Mouse (Mus musculus) cerebellum, adult (tissue): ENCODE measurements around the gene Zfp787.
"Not testable (repeated sequence)": the region's sequence is repeated elsewhere in the genome, so short reads cannot be mapped to it uniquely, and the experiment has no call there.

Experiments
- ATAC-seq: cut with Nextera tagmentation; 2 replicates; pipeline ENCODE4 v1.9.2; 2017; ENCODE audit warnings: mild to moderate bottlenecking, moderate library complexity, mixed read lengths; ENCODE audit not compliant: insufficient number of reproducible peaks, low FRiP score, low TSS enrichment

Zfp787 gene

GRCm38 (mm10) chr7:6155901-6156411 lies at the start of gene Zfp787:
Zfp787 (minus strand) TSS chr7:6155997.
- peak; percentile 92 for ATAC-seq

DNA sequence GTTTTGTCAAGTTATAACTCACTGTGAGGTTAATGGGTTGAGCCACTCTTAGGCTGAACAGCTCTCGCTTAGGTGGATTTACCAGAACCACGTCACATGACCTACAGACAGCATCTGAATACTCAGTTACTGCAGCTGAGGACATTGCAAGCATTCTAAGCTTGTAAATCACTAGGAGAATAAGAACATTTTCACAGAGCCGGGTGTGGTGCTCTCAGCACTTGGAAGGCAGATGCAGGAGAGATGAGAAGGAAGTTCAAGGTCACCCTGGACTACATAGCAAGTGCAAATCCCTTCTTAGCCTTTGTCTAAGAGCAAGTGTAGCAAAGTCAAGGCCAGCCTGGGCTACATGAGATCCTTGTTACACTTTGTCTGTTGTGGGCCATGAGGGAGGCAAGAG lies 48.4 kb upstream of the Zfp787 start:
- no peak for ATAC-seq

DNA sequence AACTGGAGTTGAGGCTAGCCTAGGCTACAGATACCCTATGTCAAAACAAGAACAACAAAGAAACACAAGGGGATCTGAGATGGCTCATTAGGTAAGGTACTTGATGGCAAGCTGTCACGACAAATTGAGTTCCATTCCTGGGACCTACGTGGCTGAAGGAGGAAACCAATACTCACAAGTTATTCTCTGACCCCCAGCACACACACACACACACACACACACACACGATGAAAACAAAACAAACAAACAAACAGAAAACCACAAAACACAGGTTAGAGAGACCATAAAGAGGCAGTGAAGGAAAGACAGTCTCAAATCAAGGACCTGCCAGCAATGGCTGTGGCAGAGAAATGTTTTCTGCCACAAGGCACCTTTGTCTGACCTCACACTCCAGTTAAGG lies 41.0 kb upstream of the Zfp787 start, which contains the start of gene Galp:
Galp (plus strand) TSS at position 301 of the 400 bp plus-strand sequence.
- ATAC-seq, result no peak

- no peak for ATAC-seq
Observed at GRCm38 (mm10) chr7:6195777-6196176, 40.0 kb upstream of the Zfp787 start.

DNA sequence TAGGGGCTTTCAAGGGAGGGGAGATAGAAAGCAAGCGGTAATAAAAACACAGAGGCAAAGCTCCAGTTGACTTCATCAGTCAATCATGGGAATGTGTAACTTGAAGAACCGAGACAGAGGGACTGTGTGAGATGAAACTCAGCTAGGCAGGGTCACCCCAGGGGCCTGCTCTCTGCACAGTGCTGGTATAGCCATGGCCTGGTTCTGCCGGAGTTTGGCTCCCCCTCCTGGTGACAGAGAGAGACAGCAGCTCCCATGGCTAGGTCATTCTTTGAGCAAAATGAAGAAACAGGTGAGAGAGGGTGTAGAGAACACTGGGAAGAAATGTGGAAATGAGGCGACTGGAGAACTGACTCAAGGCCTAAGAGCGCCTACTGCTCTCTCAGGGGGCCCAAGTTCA lies 38.3 kb upstream of the Zfp787 start:
- peak; percentile 74 for ATAC-seq

- ATAC-seq, result no peak
Observed at GRCm38 (mm10) chr7:6191376-6191775, 35.6 kb upstream of the Zfp787 start.

- ATAC-seq, result no peak
Observed at GRCm38 (mm10) chr7:6189542-6189941, 33.7 kb upstream of the Zfp787 start.

GRCm38 (mm10) chr7:6186756-6187155 lies 31.0 kb upstream of the Zfp787 start:
- no peak for ATAC-seq

- no peak for ATAC-seq
Observed at GRCm38 (mm10) chr7:6186176-6186575, 30.4 kb upstream of the Zfp787 start.

- no peak for ATAC-seq
Observed at GRCm38 (mm10) chr7:6185391-6185790, 29.6 kb upstream of the Zfp787 start.

DNA sequence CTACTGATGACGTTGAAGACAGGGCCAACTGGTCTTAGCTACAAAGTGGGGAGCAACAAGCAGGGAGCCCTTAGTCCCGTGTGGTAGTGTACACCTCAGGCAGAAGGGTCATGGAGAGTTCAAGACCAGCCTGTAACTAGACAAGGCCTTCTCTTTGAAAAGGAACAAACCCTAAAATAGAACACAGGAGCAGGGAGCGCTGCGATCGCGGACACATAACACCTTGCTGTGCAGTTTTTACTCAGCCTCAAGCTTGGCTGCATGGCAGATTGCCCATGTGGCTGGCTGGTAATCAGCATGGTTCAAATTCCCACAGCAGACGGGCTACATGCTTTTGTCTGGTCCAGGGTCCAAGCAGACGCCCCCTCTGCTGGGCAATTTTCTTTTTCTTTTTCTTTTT lies 28.7 kb upstream of the Zfp787 start:
- ATAC-seq, result 0 out of 2 replicates have a peak, but pooled peaks have one; percentile 43

DNA sequence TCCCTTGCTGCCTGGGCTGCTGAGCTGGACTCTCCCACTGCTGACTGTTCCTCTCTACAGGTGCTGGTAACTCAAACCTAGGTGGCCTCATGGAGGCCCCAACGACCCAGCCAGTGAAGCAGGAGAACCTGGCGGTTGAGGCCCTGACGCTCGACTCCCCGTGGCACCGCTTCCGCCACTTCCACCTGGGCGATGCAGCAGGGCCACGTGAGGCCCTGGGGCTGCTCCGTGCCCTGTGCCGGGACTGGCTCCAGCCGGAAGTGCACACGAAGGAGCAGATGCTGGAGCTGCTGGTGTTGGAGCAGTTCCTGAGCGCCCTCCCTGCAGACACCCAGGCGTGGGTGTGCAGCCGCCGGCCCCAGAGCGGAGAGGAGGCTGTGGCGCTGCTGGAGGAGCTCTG lies 28.0 kb upstream of the Zfp787 start:
- peak; percentile 84 for ATAC-seq

DNA sequence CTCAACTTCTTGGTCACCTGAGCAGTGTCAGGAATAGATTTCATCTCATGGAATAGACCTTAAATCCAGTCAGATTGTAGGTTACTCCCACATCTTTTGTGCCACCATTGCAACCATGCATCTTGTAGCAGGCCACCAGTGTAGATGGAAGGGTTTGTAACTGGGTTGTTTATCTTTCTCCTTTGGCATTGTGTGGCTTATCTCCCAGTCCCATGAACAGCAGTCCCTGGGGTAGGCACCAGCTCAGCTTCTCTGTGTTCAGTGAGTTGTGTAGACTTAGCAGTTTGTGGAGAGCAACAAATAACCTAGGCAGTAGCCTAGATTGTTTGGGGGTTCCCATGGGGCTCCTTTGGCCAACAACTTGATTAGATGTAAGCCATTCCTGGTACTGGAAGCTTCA lies 27.1 kb upstream of the Zfp787 start:
- no peak for ATAC-seq

DNA sequence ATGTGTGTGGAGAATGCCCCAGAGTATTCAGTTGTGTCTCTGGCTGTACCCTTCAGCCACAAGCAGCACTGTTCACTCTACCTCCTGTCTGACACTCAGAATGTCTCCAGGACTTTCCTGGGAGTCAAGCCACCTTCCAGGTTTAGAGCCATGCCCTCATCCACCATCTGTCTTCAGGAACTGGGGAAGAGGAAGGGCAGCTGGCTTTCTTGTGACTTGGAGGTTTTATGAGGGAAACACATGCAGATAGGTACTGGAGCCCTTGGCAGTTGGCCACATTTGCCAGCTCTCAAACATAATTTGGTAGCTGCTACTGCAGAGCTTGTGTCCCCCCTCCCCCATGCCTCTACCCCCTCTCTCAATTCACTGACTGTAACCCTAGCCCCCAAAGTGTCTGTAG lies 23.2 kb upstream of the Zfp787 start:
- ATAC-seq, result peak; percentile 74; the same call in 1 of the 2 replicates

GRCm38 (mm10) chr7:6174365-6174987 lies 18.7 kb upstream of the Zfp787 start:
- not testable (repeated sequence) for ATAC-seq

- ATAC-seq, result no peak
Observed at GRCm38 (mm10) chr7:6173872-6174271, 18.1 kb upstream of the Zfp787 start.

DNA sequence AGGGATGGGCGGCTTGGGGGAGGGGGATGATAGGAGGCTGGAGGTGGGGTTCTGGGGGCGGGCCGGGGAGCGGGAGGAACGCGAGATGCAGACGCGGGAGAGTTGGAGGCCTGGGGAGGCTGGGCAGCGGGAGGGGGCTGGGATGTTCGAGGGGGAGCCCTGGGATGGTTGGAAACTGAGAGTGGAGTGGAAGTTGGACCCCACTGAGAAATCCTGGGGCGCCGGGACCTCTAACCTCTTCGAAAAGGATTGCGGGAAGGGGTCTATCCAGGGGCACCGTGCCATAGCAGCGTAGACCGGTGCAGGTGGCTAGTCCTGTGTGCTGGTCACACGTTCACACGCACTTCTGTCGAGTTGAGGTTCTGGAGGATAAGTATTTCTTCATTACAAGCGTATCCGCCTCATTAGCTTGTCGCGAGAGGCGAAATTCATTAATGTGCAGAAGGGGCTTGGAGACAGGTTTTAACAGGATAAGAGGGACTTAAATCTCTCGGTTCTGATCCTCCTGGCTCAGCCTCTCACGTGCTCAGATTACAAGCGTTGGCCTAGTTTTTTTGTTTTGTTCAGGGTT lies 17.0 kb upstream of the Zfp787 start:
- no peak for ATAC-seq

GRCm38 (mm10) chr7:6172006-6172649 lies 16.3 kb upstream of the Zfp787 start, which contains the start of gene Zfp444:
Zfp444 (plus strand) TSS chr7:6172226.
- peak; percentile 96 for ATAC-seq

- ATAC-seq, result peak; percentile 56
Observed at GRCm38 (mm10) chr7:6171444-6172005, 15.7 kb upstream of the Zfp787 start.

DNA sequence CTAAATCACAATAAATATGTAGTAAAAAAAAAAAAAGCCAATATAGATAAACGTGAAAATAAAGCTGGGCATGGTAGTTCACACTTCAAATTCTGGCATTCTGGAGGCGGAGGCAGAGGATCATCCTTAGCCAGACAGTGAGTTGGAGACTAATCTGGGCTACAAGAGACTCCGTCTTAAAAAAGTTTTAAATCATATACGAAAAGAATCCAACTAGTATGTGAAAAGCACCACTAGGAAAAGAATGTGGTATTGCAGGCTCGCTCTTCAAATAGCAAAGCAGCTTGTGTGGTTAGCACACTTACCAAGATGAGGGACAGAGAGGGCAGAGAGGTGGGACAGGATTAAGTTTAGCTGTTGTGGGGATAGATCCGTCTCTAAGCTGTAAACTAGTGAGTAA lies 15.1 kb upstream of the Zfp787 start:
- ATAC-seq, result no peak

GRCm38 (mm10) chr7:6170391-6170790 lies 14.6 kb upstream of the Zfp787 start:
- ATAC-seq, result no peak
